Mouse (Mus musculus): ENCODE data around the gene Nol6. TPM values are rescaled to one million over a fixed set of nuclear protein-coding genes. Genes with fewer than 3 reads are reported as not detected.

The Nol6 gene
- 10 to 100 TPM; 17.5 to 20.6 (median 18.8) TPM for total RNA-seq (2022)

- peak; percentile 99 for DNase-seq (ENCODE audit: low spot score)
These were observed at the start of gene Nol6 for GRCm38 (mm10) chr4:41124180-41124951. Gene Nol6, minus strand, starts transcription at chr4:41124455.

- no peak for DNase-seq (ENCODE audit: low spot score)
These were observed 46.7 kb upstream of the Nol6 start for GRCm38 (mm10) chr4:41170970-41171369.

GRCm38 (mm10) chr4:41165693-41166475 lies 41.6 kb upstream of the Nol6 start:
- DNase-seq (ENCODE audit: low spot score), result peak; percentile 74

DNA sequence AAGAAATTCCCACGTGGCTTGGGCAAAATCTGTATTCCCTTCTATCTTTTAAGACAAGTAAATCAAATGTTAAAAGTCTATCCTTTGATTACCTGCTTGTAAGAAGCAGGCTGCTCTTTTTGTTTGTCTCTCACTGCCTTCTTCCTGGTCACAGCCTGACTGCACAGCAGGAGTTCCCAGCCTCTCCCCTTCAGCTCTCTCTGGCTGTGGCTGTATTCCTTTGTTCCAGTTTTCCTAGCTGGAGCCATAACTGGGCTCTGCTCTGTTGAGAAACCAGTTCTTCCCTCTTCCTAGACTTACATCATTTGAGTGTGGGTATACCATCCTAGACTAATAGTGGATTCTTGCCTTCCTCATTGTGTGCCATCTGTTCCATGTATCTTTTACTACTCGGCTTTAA lies 40.7 kb upstream of the Nol6 start:
- DNase-seq (ENCODE audit: low spot score), result no peak

- no peak for DNase-seq (ENCODE audit: low spot score)
These were observed 37.0 kb upstream of the Nol6 start for GRCm38 (mm10) chr4:41161232-41161631.

GRCm38 (mm10) chr4:41158251-41158650 lies 34.0 kb upstream of the Nol6 start:
- no peak for DNase-seq (ENCODE audit: low spot score)

- DNase-seq (ENCODE audit: low spot score), result no peak
These were observed 32.7 kb upstream of the Nol6 start for GRCm38 (mm10) chr4:41156961-41157360.

DNA sequence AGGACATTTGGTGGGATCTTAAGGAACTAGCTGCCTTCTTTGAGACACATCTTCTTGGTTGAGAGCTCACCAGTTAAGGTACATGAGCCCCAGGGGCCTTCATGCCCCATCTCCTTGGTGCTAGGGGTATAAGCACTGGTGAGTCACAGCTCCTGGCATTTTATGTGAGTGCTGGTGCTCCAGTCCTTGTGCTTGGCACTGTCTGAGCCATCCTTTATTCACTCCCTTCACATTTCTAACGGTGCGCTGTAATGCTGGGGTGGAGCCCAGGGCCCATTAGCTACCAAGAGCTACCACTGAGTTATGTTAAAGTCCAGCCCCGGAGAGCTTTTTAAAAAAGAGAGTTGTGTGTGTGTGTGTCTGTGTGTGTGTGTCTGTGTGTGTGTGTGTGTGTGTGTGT lies 28.9 kb upstream of the Nol6 start:
- no peak for DNase-seq (ENCODE audit: low spot score)

DNA sequence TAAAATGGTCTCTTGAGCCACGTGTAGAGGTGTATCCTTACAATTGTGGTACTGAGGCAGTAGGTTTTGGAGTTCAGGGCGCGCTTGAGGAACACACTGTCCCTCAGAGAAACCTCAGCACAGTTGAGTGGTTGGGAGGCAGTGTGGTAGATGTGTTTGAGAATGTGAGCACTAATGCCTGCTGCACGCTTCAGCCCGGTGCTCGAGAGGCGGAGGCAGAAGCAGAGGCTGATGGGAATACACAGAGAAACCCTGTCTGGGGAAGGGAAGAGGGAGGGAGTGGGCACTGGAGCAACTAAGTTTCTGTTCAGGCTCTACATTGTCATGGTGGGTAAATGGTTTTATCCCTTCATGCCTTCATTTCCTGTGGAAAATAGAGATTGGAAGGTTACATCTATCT lies 26.9 kb upstream of the Nol6 start:
- DNase-seq (ENCODE audit: low spot score), result no peak

- DNase-seq (ENCODE audit: low spot score), result no peak
These were observed 25.6 kb upstream of the Nol6 start for GRCm38 (mm10) chr4:41149891-41150290.

GRCm38 (mm10) chr4:41142601-41143000 lies 18.3 kb upstream of the Nol6 start:
- DNase-seq (ENCODE audit: low spot score), result no peak

DNA sequence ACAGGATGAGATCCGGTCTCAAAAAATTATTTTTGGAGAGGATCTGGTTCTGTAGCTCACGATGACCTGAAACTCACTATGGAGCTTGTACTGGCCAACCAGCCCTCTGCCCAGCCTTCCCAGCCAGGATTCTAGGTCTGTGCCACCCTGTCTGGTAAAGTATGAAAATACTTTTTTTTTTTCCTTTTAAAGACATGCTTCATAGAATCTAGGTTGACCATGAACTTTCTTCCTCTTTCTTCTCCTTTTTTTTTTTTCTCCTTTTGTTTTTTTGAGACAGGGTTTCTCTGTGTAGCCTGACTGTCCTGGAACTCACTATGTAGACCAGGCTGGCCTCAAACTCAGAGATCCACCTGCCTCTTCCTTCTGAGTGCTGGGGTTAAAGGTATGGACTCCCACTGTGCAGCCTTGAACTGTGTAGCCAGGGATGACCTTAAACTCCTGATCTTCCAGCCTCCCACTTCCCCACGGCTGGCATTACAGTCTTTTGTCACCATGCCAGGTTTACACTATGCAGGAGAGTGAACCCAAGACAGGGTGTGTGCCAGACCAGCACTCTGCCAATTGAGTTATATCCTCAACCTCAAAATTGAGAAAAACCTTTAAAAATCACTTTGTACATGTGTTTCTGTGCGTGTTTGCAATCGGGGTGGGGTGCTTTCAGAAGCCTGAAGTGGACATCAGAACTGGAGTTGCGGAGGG lies 16.1 kb upstream of the Nol6 start:
- DNase-seq (ENCODE audit: low spot score), result no peak

DNA sequence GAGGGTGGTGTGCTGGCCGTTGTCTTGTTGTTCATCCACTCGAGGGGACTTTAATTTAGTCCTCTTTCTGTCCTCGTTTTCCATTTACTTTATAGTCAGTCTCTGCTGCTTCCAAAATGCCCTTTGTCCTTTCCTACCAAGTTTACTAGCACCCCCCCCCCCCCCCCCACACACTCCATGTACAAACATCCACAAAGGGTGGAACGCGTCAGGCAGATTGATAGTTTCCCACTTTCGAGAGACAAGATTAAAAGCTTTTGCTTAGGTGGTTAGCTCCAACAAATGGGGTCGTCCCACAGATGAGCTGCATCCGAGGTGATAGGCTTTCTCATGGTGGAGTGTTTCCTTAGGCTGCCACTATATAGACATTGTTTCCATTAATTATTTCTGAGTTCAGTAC lies 12.6 kb upstream of the Nol6 start:
- DNase-seq (ENCODE audit: low spot score), result no peak

DNA sequence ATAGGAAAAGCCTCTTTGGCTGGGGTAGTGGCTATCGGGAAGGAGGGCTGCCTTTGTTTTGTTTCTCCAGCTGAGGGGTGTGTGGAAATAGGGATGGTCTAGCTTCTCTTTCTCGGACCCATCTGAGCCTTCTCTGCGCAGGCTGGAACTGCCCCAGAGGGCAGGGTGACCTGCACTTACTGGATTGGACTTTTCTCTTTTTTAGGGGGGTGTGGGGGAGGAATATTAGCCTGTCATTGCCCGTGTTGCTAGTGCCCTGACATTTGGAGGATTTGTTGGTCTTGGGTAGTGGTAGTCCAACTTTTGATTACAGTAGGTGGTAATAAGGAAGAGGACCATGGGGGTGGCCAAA lies 12.2 kb upstream of the Nol6 start:
- peak; percentile 48 for DNase-seq (ENCODE audit: low spot score)

- DNase-seq (ENCODE audit: low spot score), result peak; percentile 54
These were observed 11.6 kb upstream of the Nol6 start, which contains the start of gene Ube2r2 for GRCm38 (mm10) chr4:41135711-41136453. Gene Ube2r2, plus strand, starts transcription at chr4:41135743.

DNA sequence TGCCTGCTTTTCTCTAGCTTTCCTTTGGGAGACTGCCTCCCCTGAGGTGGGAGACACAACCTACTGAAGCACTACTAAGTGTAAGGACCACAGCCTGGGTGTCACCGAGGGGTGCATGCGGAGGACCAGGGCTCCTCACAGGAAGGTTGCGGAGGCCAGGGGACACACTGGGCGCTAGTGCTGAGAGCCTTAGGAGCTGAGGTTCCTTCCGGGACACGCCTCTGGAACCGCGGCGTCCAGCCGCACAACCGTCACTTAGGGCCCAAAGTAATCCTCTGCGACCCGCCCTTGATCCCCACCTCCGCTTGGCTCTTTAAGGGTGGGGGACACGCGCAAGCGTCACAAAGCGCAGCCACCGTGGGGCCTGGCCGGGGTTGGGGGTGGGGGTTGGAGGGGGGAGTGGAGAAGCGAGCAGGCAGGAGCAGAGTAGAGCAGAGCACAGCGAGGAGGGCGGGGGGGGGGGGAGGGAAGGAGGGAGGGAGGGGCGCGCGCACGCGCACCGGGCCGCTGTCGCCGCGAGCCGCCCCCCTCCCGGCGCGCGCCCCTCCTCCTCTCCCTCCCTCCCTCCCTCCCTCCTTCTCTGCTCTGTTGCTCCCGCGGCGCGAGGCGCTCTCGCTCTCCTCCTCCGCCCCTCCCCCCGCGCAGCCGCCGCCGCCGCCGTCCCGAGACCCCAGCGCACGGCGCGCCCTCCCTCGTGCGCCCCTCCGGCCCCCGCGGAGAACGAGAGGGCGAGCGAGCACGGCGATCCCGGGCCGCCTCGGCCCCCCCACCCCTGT lies 10.9 kb upstream of the Nol6 start:
- peak; percentile 72 for DNase-seq (ENCODE audit: low spot score)

DNA sequence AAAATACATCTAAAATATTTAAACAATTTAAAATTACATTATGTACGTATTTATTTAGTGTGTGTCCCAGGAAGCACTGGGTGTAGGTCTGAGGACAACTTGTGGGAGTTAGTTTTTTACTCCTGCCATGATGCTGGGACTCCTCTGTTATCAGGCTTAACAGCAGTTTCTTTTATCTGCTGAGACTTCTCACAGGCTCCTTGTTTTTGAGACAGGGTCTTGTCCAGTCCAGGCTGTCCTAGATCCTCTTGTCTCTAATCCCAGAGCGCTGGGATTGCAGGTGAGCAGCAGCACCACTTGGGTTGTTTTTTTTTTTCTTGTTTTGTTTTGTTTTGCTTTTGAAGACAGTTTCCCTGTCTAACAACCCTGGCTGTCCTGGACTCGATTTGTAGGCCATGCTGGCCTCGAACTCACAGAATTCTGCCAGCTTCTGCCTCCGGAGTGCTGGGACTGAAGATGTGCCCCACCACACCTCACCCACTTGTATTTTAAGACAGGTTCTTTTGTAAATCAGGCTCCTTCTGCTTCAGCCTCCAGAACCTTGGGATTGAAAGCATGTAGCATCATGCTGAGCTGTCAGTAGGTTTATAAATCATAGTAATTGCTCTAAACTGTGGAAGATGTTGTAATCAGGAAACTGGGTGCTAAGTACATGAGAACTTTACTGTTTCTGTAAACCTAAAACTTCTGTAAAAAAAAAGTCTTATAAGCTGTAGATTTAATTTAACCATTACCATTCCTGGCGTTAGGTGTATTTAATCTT lies 9.5 kb upstream of the Nol6 start:
- DNase-seq (ENCODE audit: low spot score), result no peak

DNA sequence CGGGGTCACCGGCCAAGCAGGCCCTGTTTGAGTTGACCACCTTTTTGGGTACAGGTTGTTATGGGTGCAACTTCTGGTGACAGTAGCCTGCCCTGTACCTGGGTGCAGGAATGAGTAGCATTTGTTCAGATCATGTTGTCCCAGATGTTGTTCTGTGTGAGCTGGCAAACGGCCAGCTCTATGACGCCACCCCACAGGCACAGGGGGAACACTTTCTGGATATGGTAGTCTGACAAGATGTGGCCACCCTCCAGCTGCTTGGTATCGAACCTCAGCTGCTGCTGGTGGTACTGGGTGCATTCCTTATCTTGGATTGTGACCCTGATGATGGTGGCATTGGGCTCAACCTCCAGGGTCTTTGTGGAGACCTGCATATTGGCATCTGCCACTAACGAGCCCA lies 8.2 kb upstream of the Nol6 start:
- no peak for DNase-seq (ENCODE audit: low spot score)

DNA sequence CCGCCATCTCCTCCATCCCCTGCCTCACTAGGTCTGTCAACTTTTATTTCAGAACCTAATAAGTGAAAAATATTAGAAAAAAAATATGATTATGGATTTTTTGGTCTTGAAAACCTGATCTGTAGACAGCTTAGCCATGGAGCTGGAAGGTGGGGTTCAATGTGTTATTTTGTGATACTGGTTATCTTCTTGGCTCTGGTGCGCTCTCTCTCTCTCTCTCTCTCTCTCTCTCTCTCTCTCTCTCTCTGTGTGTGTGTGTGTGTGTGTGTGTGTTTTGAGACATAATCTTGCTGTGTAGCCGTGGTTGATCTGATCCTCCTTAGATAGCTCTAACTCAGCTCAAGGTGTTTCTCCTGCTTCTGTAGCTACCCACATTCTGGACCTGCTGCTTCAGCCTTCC lies 5.6 kb upstream of the Nol6 start:
- DNase-seq (ENCODE audit: low spot score), result no peak

- DNase-seq (ENCODE audit: low spot score), result peak; percentile 55
These were observed 5.2 kb upstream of the Nol6 start for GRCm38 (mm10) chr4:41129406-41129805.

Measured in heart, adult 8-10 months (tissue).